Mouse (Mus musculus): ENCODE data around the gene Gm10134.

GRCm38 (mm10) chr2:28539949-28540348 is 34.1 kb downstream of the Gm10134 start:
- TF ChIP-seq CTCF (IDR thresholded peaks at IDR 0.05; ENCODE audit: borderline replicate concordance, extremely low read depth, insufficient read depth, insufficient read length), result no peak
- no peak for TF ChIP-seq POLR2A (IDR thresholded peaks at IDR 0.05; ENCODE audit: borderline replicate concordance, extremely low read depth, insufficient read depth, insufficient read length, poor library complexity, severe bottlenecking)

All from brain, embryonic 14.5 days (tissue).